Mouse (Mus musculus) hindbrain, embryonic 11.5 days (tissue): ENCODE results near the gene Celf2. TPM values are rescaled to one million over a fixed set of nuclear protein-coding genes. Genes with fewer than 3 reads are reported as not detected.

Experiments used
- ATAC-seq: fragments of 200-750 bp; cut with Nextera tagmentation; 2 replicates; pipeline ENCODE4 v1.8.0; 2017; ENCODE audit warnings: mild to moderate bottlenecking, moderate TSS enrichment, moderate library complexity; ENCODE audit not compliant: low FRiP score
- DNase-seq: peaks from one replicate; pipeline ENCODE4 v3.0.0-alpha.2; 2015; ENCODE audit warnings: low spot score
- H3K27ac ChIP-seq: fragments of 300-500 bp; sonication (generic); 2 replicates; pipeline ENCODE4 v1.5.1; 2014; ENCODE audit warnings: mild to moderate bottlenecking, low read depth, low read length
- H3K27me3 ChIP-seq: fragments of 300-500 bp; sonication (generic); 2 replicates; pipeline ENCODE4 v1.6.1; 2014; ENCODE audit warnings: mild to moderate bottlenecking, low read length, moderate library complexity, mixed read lengths; ENCODE audit not compliant: control insufficient read depth, insufficient read depth
- H3K36me3 ChIP-seq: fragments of 300-500 bp; sonication (generic); 2 replicates; pipeline ENCODE4 v1.6.1; 2014; ENCODE audit warnings: mild to moderate bottlenecking, low read length, moderate library complexity, mixed read lengths; ENCODE audit not compliant: control insufficient read depth, insufficient read depth
- H3K4me1 ChIP-seq: fragments of 300-500 bp; sonication (generic); replicated peaks from 2 replicates; pipeline ENCODE4 v1.6.1; 2014; ENCODE audit warnings: low read length, mixed read lengths; ENCODE audit not compliant: control insufficient read depth, insufficient read depth
- H3K4me2 ChIP-seq: fragments of 300-500 bp; sonication (generic); replicated peaks from 2 replicates; pipeline ENCODE4 v1.6.1; 2014; ENCODE audit warnings: mild to moderate bottlenecking, low read depth, low read length
- H3K4me3 ChIP-seq: fragments of 300-500 bp; sonication (generic); 2 replicates; pipeline ENCODE4 v1.5.1; 2014; ENCODE audit warnings: low read depth, low read length
- H3K9ac ChIP-seq: fragments of 300-500 bp; sonication (generic); 2 replicates; pipeline ENCODE4 v1.6.1; 2014; ENCODE audit warnings: low read depth, low read length
- H3K9me3 ChIP-seq: fragments of 300-500 bp; sonication (generic); 2 replicates; pipeline ENCODE4 v1.6.1; 2016; ENCODE audit warnings: low read length; ENCODE audit not compliant: control insufficient read depth
- WGBS: fragments of 180-500 bp; shearing (Covaris S2); extraction: QIAGEN DNeasy Blood & Tissue Kit; methylation state at CpG from one replicate; pipeline ENCODE4 v1.1.7; 2014; 5-methylcytosine and 5-hydroxymethylcytosine counted together
- polyA plus RNA-seq: library from polyadenylated mRNA; unstranded; fragments of >200 nt; fragmentation: Nextera tagmentation; extraction: Ambion mirVana; gene quantifications from 2 replicates; pipeline ENCODE4 v1.2.1, GENCODE M21; 2014

The Celf2 gene
- polyA plus RNA-seq, 1 experiment from 2014 or later, result 82.4 TPM

DNA sequence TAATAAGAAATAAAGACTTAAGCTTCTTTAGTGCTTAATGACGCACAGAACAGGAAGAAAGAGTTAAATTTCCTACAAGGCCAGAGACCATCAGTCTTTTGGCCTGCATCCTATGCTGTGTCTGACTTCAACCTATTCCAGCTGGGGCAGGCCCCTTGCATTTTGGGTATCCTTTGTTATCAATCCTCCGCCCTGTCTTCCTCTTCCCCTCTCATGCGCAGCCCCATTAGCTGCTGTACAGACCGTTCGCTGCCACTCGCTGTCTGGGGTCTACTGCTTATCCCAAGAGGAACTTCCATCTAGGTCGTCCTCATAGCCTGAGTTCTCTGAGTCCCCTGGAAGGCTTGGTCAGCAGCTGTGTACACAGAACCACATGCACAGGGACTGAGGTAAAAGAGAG is 996.2 kb downstream of the Celf2 start:
- no peaks in the 10 kb centered on the region for H3K9me3 ChIP-seq
- no peaks in the 10 kb centered on the region for H3K4me1 ChIP-seq
- no peak overlapping the region for H3K9ac ChIP-seq
- DNase-seq (no peak), ATAC-seq (no peak)
- H3K27ac ChIP-seq, result no peak overlapping the region
- no peaks in the 10 kb centered on the region for H3K36me3 ChIP-seq
- H3K27me3 ChIP-seq, result no peaks in the 10 kb centered on the region
- WGBS, result 87% methylated on average over 7 of the region's 7 CpGs
- H3K4me2 ChIP-seq, result no peak overlapping the region
- H3K4me3 ChIP-seq, result no peak overlapping the region

DNA sequence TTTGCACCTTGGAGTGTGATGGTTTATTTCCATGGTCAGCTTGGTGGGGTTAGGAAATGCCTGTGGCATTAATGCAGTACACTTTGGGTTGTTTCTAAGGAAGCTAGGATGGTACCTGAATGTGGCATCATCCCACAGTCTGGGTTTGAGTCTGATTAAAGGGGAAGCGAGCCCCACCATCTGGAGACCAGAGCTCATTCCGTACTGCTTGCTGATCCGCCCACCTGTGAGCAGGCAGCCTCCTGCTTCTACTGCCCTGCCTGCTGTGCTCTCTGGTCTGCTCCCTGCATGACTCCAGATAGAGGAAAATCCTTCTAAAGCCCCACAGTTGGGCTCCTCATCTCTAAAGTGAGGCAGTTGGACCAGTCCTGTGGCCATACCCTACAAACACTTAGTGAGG is 1002.3 kb downstream of the Celf2 start:
- H3K9ac ChIP-seq, result no peak overlapping the region
- no peak overlapping the region for H3K27ac ChIP-seq
- no peak overlapping the region for H3K4me2 ChIP-seq
- no peaks in the 10 kb centered on the region for H3K9me3 ChIP-seq
- WGBS, result 44% methylated on average over 3 of the region's 3 CpGs
- ATAC-seq (no peak), DNase-seq (no peak)
- H3K36me3 ChIP-seq, result no peaks in the 10 kb centered on the region
- H3K4me3 ChIP-seq, result no peak overlapping the region
- no peaks in the 10 kb centered on the region for H3K27me3 ChIP-seq
- H3K4me1 ChIP-seq, result no peaks in the 10 kb centered on the region

DNA sequence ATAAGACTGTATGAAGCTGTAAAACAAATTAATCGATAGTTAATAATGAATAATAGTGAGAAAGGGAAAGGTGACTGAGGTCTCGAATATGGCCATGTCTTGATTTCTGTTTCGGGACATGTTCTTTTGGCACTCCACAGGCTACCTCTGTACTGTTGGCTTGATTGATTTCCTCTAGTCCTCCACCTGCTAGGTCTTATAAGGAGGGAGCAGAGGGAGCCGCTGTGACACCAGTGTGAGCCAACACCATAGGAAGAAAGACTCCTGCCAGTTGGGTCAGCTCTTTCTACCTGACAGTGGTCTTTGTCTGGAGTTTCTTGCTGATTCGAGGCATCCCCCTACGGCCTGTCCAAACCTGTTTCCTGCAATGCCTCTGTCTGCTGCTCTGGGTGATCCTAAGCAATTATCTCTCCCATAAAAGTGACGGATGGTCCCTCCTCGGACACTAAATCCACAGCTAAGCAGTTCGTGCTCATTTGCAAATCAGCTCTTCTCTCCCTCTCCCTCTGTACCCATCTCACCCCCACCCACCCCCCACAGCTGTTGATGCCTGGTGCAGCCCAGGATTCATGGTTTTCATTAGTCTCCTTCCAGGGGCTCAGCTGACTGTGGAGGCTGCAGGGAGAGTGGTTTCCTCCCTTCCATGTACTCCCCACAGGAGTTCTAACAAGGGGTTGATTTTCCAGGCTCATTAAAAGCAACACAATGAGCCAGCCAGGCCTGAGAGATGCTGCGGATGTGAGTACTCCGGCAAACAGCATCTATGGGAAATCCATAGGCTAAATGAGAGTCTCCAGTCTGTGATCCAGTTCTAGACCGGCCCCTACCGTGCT is 1003.2 kb downstream of the Celf2 start:
- ATAC-seq, result peak; percentile 85
- Histone ChIP-seq H3K4me1 (no peaks in the 10 kb centered on the region), H3K36me3 (no peaks in the 10 kb centered on the region), H3K9ac (no peak overlapping the region), H3K4me3 (no peak overlapping the region), H3K27me3 (no peaks in the 10 kb centered on the region), H3K27ac (peak overlapping the region; percentile 36), H3K9me3 (no peaks in the 10 kb centered on the region), H3K4me2 (no peak overlapping the region)
- peak; percentile 18 for DNase-seq
- WGBS, result 57% methylated on average over 13 of the region's 13 CpGs

DNA sequence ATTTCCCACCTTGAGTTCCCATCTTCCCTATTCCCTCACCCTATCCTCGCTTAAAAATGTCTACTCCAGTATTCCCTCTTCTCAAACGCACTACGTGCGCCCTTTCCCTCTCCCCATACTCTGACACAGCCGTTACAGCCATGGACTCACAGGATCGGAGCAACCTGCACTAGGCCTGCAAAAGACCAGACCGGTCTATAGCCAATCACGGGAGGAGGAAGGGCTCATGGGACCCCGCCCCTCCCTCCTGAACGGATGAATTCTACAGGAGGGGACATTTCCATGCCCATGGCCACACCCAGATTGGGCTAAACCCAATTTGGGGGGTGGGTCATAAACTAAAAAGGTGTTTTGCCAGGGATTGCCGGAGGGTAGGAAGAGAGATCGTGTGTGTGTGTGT is 1003.8 kb downstream of the Celf2 start:
- no peak for DNase-seq
- H3K27ac ChIP-seq, result no peak overlapping the region
- H3K9me3 ChIP-seq, result no peaks in the 10 kb centered on the region
- H3K36me3 ChIP-seq, result no peaks in the 10 kb centered on the region
- H3K4me1 ChIP-seq, result no peaks in the 10 kb centered on the region
- 89% methylated on average over 12 of the region's 12 CpGs for WGBS
- no peak for ATAC-seq
- no peak overlapping the region for H3K9ac ChIP-seq
- H3K4me3 ChIP-seq, result no peak overlapping the region
- H3K4me2 ChIP-seq, result no peak overlapping the region
- no peaks in the 10 kb centered on the region for H3K27me3 ChIP-seq

DNA sequence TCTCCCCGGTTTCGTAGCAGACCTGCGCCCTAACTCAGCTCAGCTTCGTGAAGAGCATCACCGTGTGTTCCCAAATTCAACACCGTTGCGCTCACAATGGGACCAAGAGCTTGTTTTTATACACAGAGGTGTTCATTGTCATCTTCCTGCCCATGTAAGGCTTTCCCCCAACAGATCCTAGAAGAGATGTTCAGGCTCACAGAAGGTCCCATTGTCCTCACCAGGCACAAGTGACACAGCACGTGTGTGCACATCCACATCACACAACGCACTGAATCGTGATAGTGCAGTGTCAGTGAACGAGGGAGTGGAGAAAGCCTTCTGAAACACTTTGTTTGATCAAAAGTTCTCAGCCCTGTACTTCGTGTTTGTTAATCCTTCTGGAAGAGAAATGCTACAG is 1011.3 kb downstream of the Celf2 start:
- Histone ChIP-seq H3K27ac (no peak overlapping the region), H3K4me3 (no peak overlapping the region), H3K9me3 (no peaks in the 10 kb centered on the region), H3K27me3 (no peaks in the 10 kb centered on the region), H3K36me3 (no peaks in the 10 kb centered on the region), H3K4me2 (no peak overlapping the region), H3K9ac (no peak overlapping the region), H3K4me1 (no peaks in the 10 kb centered on the region)
- no peak for DNase-seq
- 82% methylated on average over 12 of the region's 12 CpGs for WGBS
- ATAC-seq, result no peak

DNA sequence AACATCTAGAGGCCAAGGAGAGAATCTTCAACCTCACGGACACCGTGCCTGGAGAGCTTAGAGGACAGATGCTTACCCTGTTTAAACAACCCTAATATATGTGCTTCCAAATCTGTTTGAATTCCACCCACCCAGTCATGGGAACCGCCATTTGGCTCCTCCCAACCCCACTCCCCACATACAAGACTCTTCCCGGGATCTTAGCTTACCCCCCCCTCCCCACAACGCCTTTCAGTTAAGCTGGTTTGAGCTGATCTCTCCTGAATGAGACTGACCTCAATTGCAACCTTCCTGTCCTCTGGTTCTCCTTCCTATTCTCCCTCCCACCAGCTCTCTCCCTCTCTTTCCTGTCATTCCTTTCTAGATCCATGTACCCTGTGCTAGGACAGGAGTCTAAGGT is 1011.7 kb downstream of the Celf2 start:
- Histone ChIP-seq H3K9me3 (no peaks in the 10 kb centered on the region), H3K4me1 (no peaks in the 10 kb centered on the region), H3K36me3 (no peaks in the 10 kb centered on the region), H3K27ac (no peak overlapping the region), H3K4me2 (no peak overlapping the region), H3K9ac (no peak overlapping the region), H3K4me3 (no peak overlapping the region), H3K27me3 (no peaks in the 10 kb centered on the region)
- WGBS, result 71% methylated on average over 5 of the region's 5 CpGs
- ATAC-seq, result no peak
- DNase-seq, result no peak

DNA sequence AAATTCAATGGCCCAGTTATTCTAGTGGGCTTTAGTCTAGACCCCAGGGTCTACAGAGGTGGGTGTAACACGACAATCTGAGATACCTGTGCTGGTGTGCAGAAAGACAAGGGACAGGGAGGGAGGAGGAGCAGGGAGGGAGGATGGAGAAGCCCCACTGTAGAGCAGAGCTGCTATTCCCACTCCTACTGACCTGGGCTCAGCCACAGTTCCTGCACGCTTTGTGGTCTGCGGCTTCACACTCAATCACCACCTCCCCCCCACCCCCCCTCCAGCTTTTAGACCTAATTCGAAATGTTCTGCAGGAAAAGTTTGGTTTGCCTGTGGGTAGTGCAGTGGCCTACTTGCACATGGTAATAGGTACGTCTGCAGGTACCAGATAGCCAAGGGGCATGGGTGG is 1015.5 kb downstream of the Celf2 start:
- no peak for ATAC-seq
- Histone ChIP-seq H3K9ac (no peak overlapping the region), H3K4me1 (no peaks in the 10 kb centered on the region), H3K27me3 (no peaks in the 10 kb centered on the region), H3K4me2 (no peak overlapping the region), H3K4me3 (no peak overlapping the region), H3K9me3 (no peaks in the 10 kb centered on the region), H3K36me3 (no peaks in the 10 kb centered on the region), H3K27ac (no peak overlapping the region)
- WGBS, result 85% methylated on average over 5 of the region's 5 CpGs
- DNase-seq, result no peak

DNA sequence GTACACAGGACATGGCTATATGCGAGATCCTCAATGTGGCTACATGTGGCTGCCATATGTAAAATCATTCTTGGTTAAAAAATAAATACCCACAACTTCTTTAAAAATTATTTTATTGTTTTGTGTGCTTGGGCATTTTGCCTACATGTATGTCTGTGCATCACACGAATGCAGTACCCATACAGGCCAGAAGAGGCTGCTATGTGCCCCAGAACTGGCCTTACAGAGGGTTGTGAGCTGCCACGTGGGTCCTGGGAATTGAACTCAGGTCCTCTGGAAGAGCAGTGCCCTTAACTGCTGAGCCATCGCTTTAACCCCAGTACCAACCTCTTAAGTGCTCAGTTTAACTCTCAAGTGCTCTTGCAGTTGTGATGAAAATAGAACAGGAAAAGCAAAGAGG is 1018.5 kb downstream of the Celf2 start:
- DNase-seq (no peak), ATAC-seq (no peak)
- no peak overlapping the region for H3K27ac ChIP-seq
- H3K36me3 ChIP-seq, result no peaks in the 10 kb centered on the region
- H3K9me3 ChIP-seq, result no peaks in the 10 kb centered on the region
- no peaks in the 10 kb centered on the region for H3K27me3 ChIP-seq
- no peak overlapping the region for H3K4me2 ChIP-seq
- no peaks in the 10 kb centered on the region for H3K4me1 ChIP-seq
- 84% methylated on average over 4 of the region's 4 CpGs for WGBS
- H3K9ac ChIP-seq, result no peak overlapping the region
- no peak overlapping the region for H3K4me3 ChIP-seq

DNA sequence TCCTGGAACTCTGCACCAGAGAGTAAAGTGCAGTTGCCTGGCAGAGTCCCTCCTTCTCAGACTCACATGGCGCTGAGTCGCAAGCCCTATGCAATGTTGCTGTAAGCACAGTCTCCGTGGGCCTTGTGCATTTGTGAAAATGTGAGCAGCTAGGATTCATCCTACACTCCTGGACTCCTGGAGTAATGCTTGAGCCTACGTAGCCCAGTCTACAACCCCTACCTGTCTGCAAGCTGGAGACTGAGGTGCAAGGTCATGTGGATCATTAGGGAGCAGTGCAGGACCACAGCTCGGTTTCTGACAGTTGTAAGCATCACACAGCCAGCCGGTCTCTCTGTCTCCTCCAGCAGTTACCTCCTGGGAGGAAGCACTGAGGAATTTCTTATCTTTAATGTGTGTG is 1019.3 kb downstream of the Celf2 start:
- no peaks in the 10 kb centered on the region for H3K36me3 ChIP-seq
- H3K4me3 ChIP-seq, result no peak overlapping the region
- WGBS, result 87% methylated on average over 6 of the region's 6 CpGs
- H3K9me3 ChIP-seq, result no peaks in the 10 kb centered on the region
- no peaks in the 10 kb centered on the region for H3K27me3 ChIP-seq
- DNase-seq (no peak), ATAC-seq (no peak)
- no peaks in the 10 kb centered on the region for H3K4me1 ChIP-seq
- no peak overlapping the region for H3K4me2 ChIP-seq
- H3K9ac ChIP-seq, result no peak overlapping the region
- H3K27ac ChIP-seq, result no peak overlapping the region
